Mouse (Mus musculus): ENCODE measurements at regions not wholly inside any gene's neighbourhood (a gene's known extent, or its start where the extent isn't known, plus 50 kb on each side); places are given as distances from the start of the nearest gene placed in this dataset.

DNA sequence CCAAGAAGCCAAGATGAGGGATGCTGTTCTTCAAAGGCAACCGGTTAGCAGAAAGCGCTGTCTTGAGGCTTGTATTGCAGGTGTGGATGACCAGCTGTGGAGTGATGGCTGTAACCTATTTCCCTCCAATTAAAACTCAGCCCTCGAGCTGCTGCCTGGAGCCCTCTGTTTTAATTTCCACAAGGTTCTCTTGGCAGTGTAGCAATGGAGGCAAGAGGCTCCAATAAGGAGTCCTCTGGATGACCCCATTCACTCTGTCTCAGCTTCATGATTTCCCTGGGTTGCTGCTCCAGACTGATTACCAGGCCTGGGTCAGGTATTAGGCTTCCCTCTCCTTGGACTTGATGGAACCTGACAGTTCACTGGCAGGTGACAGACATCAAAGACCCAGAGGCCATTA lies 548.5 kb downstream of the Psat1 start:
- TF ChIP-seq POLR2AphosphoS2 (IDR thresholded peaks at IDR 0.05; ENCODE audit: insufficient read length, low read depth) (no peak), POLR2A (IDR thresholded peaks at IDR 0.05; ENCODE audit: insufficient read length, low read depth) (no peak)
